Mouse (Mus musculus) kidney, adult 2 months (tissue): Measurements from ENCODE around the gene Zbtb32.

Experiments used
- CTCF ChIP-seq: fragments of 200-500 bp; conservative IDR thresholded peaks from 2 replicates; pipeline ENCODE4 v1.5.1; 2011; ENCODE audit warnings: low read depth, mild to moderate bottlenecking, control low read depth, low read length, moderate library complexity, mixed read lengths; ENCODE audit not compliant: insufficient read depth, insufficient read length
- POLR2A ChIP-seq: fragments of 200-500 bp; IDR thresholded peaks from one replicate; pipeline ENCODE4 v1.6.1; 2011; ENCODE audit warnings: low read depth, low read length, control low read depth

DNA sequence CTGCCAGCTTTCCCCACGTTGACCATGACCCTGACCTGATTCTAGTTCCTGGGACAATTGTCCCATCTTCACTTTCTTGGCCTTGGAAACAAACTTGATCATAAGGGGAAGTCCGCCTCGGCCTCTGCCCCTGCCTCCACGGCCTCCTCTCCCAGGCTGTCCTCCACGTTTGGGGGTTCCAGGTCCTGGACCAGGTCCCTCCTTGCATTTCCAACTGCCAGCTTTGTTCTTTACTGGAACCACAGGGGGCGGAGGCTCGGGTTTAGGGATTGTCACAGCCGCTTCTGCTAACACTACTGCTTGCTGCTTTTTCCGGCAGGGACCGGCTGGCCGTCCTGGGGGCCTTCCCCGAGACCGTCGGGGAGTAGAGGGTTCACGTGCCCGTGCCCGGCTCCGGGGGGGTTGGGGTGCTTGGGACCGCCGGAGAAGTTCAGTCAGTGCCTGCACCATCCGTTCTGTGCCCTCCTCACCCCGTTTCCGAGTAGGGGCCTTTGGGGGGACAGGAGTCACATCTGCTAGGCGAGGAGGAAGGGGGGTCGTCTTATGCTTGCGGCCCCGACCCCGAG lies 12.2 kb downstream of the Zbtb32 start:
- no peak for TF ChIP-seq POLR2A
- no peak for TF ChIP-seq CTCF
